Mouse (Mus musculus) forelimb bud, embryonic 11.5 days (tissue): Measurements from ENCODE around the gene Ttc24.
A peak's percentile ranks its signal among the peaks of the same experiment; 100 is the strongest.

Source experiments
- DNase-seq: peaks from one replicate; pipeline ENCODE4 v3.0.0-alpha.2; 2012; ENCODE audit warnings: low read depth, low spot score

The Ttc24 gene

GRCm38 (mm10) chr3:88081345-88082223 is 3.5 kb upstream of the Ttc24 start, which contains the start of gene Iqgap3:
Gene Iqgap3, plus strand, starts transcription at chr3:88081971.
- DNase-seq: peak; percentile 81

GRCm38 (mm10) chr3:88077441-88077840 is 663 bp downstream of the Ttc24 start:
- DNase-seq: no peak

- DNase-seq: no peak
These were observed 3.3 kb downstream of the Ttc24 start for GRCm38 (mm10) chr3:88074766-88075165.

GRCm38 (mm10) chr3:88074351-88074750 is 3.8 kb downstream of the Ttc24 start:
- no peak for DNase-seq

- no peak for DNase-seq
These were observed 4.5 kb downstream of the Ttc24 start for GRCm38 (mm10) chr3:88073631-88074030.

GRCm38 (mm10) chr3:88071783-88072182 is 6.3 kb downstream of the Ttc24 start:
- DNase-seq: peak; percentile 81

GRCm38 (mm10) chr3:88068386-88068785 is 9.7 kb downstream of the Ttc24 start:
- no peak for DNase-seq

GRCm38 (mm10) chr3:88057902-88058696 is 20.0 kb downstream of the Ttc24 start, which contains the start of gene Naxe:
Gene Naxe, minus strand, starts transcription at chr3:88058495.
- peak; percentile 94 for DNase-seq

GRCm38 (mm10) chr3:88057030-88057429 is 21.1 kb downstream of the Ttc24 start:
- DNase-seq: no peak

- DNase-seq: no peak
These were observed 28.6 kb downstream of the Ttc24 start for GRCm38 (mm10) chr3:88049532-88049931.

- peak; percentile 97 for DNase-seq
These were observed 35.3 kb downstream of the Ttc24 start, which contains the start of gene Gpatch4 for GRCm38 (mm10) chr3:88042661-88043421. Gene Gpatch4, plus strand, starts transcription at chr3:88043108.

GRCm38 (mm10) chr3:88035561-88036293 is 42.4 kb downstream of the Ttc24 start:
- no peak for DNase-seq

GRCm38 (mm10) chr3:88033506-88033905 is 44.6 kb downstream of the Ttc24 start:
- DNase-seq: no peak

GRCm38 (mm10) chr3:88030608-88031395 is 47.3 kb downstream of the Ttc24 start:
- no peak for DNase-seq

GRCm38 (mm10) chr3:88027434-88028186 is 50.5 kb downstream of the Ttc24 start, which contains the start of gene Hapln2:
Gene Hapln2, minus strand, starts transcription at chr3:88027583.
- no peak for DNase-seq

- DNase-seq: no peak
These were observed 51.3 kb downstream of the Ttc24 start for GRCm38 (mm10) chr3:88026823-88027222.

GRCm38 (mm10) chr3:88023192-88024074 is 54.7 kb downstream of the Ttc24 start:
- DNase-seq: no peak
